Mouse (Mus musculus) thymus, postnatal 36 days (tissue): ENCODE data around the gene Sytl1.
A peak's percentile ranks its signal among the peaks of the same experiment; 100 is the strongest.

ENCODE experiments used
- DNase-seq, 2 experiments: peaks; one replicate each; pipeline ENCODE4 v3.0.0; 2022; ENCODE audit warnings: mixed read lengths in 2 of 2

The Sytl1 gene

DNA sequence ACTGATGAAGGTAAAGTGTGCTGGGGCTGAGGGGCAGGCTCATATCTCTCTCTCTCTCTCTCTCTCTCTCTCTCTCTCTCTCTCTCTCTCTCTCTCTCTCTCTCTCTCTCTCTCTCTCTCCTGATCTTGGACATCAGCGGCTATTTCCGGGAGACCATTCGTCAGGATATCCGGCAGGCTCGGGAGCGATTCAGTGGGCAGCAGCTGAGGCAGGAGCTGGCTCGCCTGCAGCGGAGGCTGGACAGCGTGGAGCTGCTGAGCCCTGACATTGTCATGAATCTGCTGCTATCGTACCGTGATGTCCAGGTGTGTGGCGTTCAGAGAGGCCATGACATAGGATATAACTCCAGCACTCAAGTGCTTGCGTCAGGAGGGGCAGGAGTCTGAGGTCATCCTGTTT is 19.4 kb downstream of the Sytl1 start:
- no peak for DNase-seq

DNA sequence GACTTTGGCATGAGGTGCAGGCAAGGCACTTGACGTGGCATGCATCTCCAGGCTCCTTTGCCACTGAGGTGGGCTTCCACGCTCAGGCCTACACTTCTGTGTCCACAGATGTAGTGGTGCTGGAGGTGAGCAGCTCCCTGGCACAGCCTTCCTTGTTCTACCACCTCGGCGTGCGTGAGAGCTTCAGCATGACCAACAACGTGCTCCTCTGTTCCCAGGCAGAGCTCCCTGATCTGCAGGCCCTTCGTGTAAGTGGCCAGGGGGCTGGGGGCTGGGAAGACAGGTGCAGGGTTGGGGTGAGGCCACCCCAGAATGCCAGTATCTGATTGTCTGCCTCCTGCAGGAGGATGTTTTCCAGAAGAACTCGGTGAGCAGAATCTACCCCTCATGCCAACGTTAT is 20.2 kb downstream of the Sytl1 start:
- DNase-seq, result no peak

DNA sequence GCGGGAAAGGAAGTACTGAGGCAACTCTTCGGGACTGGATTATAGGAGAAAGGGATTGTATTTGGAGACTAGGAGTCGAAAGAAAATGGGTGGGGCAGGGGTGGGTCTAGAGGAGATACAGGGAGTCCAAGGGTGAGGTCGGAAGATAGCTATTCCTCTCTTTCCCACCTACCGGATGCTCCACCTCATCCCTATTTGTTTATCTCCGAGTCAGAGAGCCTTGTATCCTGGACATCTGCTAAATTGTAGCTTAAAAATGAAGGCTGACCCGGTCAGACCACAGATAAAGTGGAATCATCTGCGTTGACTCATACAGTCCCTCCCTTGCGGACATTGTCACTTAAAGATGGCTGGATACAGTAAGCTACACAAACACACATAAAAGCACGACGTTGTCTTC is 21.0 kb downstream of the Sytl1 start:
- no peak for DNase-seq

DNA sequence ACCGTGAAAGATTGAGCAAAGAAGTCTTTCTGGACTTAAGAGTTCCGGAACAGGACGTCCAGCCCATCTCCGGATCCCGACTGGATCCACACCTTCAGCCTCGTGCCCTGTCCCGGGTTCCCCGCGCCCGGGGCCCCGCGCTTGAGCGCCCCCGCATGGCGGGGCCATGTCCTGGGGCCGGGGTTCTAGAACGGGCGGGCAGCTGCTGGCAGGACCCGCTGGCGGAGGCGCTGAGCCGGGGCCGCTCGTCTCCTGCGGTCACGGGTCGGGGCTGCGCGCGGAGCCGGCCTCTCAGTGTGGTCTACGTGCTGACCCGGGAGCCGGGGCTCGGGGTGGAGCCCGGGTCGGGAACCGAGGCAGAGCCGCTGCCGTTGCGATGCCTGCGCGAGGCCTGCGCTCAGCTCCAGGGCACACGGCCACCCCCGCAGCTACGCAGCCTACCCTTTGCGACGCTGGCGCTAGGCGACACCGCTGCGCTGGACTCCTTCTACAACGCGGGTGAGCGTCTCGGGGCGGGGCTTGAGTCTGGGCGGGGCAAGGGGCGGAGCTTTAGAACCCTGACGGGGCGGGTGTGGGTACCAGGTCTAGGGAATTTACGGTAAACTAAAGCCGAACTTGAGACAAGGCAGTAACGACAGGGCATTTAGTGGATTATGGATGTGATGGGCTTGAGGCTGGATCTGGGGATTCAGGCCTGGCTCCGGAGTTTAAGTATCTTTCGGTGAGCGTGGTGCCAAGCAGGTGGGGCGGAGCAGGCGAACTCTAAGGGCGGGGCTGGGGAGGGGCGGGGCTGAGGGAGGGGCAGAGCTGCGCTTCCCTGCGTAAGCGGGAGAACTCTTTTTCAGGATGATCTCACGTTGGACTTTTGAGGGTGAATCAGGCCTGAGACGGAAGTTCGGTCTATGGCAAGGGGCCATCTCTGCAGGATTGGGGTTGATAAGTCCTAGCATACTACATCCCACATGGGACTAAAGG is 21.7 kb downstream of the Sytl1 start:
- peak; percentile 90 to 93 for DNase-seq

DNA sequence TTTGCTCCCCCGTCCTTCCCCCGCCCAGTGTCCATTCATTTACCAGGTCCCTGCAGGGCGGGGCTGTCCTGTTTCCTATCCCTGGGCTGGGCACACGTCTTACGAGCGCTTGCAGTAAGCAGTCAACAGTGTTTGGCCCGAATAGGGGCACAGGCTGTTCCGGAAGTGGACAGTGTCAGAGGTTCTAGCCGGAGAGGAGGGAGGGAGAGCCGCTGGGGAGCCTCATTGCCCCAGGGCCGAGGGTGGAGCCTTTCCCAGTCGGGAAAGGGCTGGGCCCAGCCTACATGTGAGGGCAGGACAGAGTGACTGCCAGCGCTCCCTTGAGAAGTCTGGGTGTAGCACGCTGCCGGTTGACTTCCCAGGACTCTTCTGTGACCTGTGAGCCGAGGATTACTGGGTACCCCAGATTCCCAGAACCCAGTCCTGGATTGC is 22.4 kb downstream of the Sytl1 start, which contains the start of gene Map3k6:
TSS of gene Map3k6 (plus strand) at position 329 of the 432 bp plus-strand sequence.
- peak; percentile 19 to 42 for DNase-seq

DNA sequence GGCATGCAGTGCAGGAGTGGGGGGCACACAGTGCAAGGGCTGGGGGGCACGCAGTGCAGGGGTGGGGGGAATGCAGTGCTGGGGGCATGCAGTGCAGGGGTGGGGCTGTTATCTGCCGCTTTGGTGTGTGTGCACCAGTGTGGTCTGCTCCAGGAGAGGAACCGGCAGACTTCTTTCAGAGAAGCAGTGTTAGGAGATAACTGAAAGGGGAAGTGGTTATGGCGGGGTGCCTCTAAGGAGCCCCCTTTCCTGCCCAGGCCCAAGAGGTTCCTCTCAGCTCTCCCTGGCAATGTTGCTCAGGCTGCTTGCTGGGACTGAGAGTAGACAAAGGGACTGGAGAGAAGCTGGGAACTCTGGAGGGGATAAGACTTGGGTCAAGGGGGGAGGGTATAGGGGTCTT is 25.0 kb downstream of the Sytl1 start:
- DNase-seq, result peak; percentile 47 to 71

DNA sequence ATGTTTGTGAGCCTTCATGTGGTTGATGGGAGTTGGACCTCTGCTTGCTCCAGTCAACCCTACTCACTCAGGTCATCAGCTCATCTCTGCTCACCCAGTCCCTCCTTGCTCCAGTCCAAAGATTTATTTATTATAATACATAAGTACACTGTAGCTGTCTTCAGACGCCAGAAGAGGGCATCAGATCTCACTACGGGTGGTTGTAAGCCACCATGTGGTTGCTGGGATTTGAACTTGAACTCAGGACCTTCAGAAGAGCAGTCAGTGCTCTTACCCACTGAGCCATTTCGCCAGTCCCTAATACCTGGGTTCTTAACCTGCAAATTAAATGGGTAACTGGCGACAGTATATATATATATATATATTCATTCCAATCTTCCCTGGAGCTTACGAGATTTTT is 27.5 kb downstream of the Sytl1 start:
- DNase-seq, result no peak

DNA sequence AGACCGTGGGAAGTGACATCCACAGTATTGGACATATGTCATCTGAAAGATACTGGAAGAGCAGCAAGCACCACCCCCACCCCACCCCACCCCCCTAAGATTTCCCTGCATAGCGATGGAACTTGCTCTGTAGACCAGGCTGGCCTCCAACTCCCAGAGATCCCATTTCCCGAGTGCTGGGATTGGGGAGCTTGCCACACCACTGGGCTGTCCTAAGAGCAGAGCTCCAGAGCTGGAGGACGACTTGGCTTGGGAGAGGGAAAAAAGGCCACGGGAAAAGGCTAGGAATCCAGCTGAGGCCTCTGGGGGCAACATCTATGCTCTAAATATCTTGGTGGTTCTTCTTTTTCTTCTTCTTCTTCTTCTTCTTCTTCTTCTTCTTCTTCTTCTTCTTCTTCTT is 28.1 kb downstream of the Sytl1 start:
- no peak for DNase-seq

DNA sequence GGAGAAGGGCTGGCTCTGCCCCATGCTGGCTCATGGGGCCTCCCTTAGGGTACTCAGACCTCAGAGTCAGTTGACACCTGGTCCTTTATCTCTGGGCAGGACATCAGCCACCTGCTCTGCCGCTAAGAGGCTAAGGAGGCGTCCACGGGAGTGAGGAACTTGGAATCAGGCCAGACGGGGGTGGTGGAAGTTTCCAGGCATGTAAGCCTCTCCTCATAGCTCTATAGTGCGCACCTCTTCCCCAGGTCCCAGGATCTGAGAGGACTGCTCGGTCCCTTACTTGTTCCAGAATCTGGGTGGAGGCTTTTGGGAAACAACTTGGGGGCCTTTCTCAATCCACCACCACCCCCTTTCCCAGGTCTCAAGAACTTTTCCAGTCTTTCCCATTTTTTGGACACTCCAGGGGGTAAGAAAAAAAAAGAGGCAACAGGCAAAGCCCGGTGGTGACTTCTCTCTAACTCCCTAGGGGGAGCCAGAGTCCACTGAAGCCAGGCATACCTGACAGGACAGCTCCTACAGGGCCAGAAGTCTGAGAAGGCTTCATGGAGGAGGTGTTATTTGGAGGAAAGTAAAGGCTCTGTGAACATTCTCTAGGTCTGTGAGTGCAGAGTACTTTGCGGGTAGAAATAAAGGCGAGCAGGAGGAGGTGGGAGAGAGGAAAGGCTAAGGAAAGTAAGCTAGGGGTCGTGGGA is 29.5 kb downstream of the Sytl1 start:
- peak; percentile 56 to 61 for DNase-seq

DNA sequence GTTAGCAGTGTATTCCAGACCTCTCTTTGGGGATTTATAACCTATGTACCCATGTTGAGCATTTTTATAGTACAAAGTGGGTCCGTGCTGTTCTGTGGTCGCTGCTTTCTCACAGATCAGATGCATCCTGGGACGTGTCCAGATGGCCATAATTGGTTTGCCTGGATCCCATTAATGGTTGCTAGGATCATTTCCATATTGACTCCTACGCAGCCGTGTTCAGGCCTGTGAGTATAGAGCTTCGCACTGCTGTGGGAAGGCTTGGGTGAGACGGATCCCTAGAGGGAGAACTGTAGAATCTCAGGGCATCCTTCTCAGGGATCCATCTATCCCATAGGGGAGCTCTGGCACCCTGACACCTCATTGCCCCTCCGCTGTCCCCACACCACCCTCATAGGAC is 33.3 kb downstream of the Sytl1 start:
- no peak for DNase-seq

DNA sequence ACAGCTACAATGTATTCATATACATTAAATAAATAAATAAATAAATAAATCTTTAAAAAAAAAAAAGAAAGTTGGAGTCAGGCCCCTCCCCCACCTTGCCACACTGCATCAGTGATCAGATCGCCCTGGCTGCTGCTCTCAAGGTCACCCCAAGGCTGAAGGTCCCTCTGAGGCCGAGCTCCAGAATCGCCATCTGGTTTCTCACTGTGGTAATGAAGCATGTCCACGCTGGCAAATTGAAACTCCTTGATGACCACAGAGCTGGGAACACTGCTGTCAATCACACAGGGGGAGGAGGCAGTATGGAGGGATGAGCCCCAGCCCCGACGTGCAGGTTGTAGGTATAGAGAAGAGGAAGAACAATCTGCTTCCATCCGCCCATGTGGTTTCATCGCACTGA is 35.3 kb downstream of the Sytl1 start:
- DNase-seq, result no peak

DNA sequence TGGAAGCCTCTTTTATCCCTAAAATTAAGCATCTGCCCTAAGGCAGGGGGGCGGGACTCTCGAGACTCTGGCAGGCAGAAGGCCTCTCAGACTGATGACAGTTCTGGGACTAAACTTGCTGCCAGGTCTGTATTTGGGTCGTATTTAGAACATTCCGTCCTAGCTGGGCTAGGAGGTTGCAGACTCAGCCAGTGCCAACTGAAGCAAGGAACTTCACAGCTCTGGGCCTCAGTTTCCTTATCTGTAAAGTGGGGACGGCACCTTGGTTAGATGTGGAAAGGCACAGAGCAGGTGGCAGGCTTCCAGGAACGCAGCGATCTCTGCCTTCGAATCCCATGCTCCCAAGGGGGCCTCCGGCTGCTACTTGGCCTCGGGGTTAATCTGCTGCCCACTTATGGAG is 36.8 kb downstream of the Sytl1 start:
- DNase-seq, result no peak

DNA sequence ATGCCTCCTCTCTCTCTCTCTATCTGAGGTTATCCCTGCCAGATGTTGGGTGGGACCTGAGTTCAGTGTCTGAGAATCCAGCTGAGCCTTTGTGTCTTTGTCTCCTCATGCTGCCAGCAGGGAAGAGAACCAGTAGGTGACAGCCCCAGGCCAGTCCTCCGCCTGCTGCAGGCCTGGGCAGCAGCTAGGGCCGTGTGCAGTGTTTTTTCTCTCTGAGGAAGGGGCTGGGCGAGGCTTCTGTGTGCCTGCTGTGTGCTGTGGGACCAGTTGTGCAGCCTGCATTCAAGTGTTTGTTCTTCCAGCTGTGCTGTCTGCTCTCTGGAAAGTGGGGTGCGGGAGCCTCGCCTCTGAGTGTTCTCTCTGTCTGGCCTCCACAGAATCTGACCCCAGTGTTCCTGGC is 39.0 kb downstream of the Sytl1 start:
- no peak for DNase-seq

DNA sequence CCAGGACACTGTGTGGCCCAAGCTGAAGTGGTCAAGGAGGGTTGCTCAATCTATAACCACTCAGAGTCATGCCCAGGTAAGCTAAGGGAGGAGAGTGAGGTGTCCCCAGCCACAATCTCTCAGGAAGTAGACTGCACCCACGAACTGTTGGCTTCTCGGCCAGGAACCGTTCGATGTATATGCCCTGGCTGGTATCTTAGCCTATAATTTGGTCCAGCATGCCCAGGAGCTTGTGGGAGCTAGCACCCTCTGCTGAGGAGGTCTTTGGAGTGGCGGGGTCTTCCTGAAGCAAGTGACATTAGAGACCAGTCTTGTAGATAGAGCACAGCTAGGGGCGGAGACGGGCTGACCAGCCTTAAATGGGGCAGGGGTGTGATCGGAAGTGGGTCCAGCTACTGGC is 41.2 kb downstream of the Sytl1 start:
- DNase-seq, result no peak

DNA sequence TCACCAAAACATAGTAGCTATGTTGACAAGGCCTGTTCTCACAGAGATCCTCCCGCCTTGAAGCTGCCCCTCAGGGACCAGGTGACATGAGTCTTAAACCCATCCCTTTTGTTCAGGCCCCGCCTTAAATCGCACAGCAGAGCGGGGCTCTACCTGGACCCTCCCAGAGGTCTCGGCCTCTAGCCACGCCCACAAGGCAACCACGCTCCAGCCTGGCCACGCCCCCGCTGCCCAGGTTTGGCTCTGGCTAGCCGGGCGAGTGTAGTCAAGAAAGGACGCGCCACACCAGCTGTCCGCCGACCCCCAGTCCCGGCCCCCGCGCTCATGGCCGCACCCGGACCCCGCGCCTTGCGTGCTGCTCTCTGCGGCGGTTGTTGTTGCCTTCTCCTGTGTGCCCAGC is 42.3 kb downstream of the Sytl1 start:
- DNase-seq, result peak in 1 of 2 experiments; percentile 38

DNA sequence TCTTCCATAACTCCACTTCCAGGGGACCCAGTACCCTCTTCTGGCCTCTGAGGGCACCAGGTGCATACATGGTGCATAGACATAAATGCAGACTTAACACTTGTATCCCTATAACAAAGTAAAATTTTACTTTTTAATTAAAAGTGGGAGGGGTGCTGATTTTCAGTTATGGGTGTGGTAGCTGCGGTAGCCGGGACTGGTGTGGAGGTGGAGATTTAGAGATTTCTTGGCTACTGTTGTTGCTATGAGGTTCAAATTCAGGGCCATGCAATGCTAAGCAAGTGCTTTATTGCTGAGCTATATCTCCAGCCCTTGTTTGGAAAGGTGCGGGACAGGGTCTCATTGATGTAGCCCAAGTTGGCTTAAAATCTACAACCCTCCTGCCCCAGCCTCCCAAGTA is 44.2 kb downstream of the Sytl1 start:
- DNase-seq, result no peak

DNA sequence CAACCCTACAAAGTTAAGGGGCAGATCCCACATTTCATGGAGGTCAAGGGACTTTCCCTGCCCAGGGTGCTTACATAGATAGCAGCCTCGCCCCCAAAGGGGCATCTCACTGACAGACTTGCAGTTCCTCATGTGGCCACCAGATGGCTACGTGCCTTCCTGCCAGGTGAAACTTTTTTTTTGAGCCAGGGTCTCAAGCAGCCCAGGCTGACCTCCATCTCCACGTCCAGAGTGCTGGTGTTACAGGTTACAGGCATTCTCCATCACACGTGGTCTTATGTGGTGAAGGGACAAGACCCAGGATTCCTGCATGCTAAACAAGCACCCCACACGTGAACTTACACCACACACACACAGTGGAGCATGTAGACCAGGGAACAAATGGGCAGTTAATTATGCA is 45.3 kb downstream of the Sytl1 start:
- DNase-seq, result peak; percentile 71 to 73

DNA sequence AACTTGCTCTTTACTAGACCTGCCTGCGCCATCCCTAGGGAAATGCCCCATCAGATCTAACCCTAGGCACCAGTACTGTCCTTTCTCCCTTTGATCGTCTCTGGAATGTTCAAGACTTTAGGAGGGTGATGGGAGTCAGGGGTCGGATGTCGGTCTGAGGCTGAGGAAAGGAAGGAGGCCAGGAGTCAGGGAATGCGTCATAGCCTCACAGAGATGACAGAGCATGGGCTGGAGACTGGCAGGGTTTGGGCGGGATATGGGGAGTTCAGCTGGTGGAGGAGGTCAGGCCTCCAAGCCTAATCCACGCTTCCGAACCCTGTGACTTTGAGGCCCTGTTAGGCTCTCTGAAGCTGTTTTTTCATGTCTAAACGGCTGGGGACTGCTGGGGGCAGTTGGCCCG is 49.3 kb downstream of the Sytl1 start:
- DNase-seq, result no peak

DNA sequence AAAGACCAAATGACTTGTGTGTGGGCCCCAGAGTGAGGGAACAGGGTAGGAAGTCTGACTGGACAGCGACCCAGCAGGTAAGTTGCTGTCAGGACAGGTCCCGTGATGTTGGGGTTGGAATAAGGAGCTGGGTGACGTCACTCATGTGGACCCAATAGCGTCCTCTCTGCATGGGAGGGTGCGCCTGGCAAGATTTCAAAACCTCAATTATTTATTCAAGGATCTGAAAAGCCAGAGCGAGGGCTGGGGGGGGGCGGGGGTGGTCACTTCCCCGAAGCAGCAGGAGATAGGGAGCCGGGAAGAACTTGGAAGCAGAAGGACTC is 49.7 kb downstream of the Sytl1 start:
- DNase-seq, result no peak

DNA sequence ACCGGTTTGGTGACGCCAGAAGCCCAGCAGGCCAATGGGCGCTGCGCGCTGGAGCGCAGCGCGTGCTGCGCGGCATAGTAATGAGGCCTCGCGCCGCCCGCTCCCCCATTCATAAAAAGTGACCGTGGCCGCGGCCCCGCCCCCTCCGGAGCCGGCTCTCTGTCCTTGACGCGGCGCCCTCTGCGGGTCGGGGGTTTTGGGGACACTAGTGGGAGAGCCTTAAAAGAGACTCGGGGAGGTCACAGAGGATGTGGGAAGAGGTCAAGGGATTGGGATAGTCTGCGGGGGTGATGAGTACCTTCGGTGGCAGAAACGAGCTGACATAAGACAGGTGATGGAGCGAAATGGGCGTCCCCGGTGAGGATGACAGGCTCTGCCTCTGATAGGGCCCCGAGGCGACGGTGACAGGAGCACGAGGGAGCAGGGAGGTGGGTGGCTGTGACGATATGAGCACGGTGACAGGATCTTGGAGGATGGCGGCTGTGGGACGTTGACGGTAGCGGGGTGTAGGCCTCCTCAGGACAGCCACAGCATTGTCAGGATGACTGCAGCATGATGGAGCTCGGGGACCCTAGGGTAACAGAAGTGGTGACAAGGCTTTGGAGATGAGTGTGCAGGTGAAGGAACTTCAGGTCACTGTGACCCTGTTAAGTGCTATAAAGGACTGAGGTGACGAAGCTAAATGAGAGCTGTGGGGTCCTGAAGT is 50.2 kb downstream of the Sytl1 start:
- DNase-seq, result peak; percentile 55 to 64

DNA sequence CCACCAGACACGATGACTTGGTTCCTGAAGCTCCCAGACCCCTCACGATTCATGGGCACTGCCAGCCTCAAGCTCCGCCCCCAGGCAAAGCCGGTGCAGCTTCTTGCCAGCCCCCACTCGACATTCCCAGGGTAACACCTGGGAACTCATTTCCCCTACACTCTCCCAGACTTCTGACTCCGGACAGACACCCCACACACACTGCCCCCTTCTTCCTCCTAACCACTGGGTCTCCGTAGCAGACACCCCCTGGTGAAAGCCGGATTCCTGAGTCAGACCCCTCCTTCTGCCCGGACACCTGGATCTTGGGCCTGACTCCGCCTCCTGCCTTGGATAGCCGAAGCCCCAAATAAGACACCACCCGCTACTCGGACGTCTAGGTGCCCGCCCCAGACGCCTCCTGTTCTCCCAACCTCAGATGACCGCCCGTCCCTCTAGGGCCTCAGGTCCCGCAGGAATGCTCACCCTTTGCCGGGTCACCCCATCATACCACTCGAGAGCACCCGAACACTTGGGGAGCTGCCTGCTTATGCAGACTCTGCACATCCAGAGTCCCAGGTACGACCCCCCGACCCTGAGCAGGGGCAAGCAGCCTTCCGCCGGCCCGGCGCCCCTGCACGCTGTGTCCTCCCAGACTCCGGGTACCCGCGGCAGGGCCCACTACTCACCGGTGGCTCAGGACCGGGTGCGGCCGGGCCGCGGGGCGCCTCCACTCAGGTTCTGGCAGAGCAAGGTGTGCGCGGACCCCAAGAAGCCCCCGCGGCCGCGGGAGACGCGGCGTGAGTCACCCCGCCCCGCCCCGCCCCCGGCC is 51.0 kb downstream of the Sytl1 start, which contains the start of the genes Cd164l2 and Gpr3:
TSS of gene Cd164l2 (plus strand) at position 381 of the 811 bp plus-strand sequence.
TSS of gene Gpr3 (minus strand) at position 786 of the 811 bp plus-strand sequence.
- no peak for DNase-seq

DNA sequence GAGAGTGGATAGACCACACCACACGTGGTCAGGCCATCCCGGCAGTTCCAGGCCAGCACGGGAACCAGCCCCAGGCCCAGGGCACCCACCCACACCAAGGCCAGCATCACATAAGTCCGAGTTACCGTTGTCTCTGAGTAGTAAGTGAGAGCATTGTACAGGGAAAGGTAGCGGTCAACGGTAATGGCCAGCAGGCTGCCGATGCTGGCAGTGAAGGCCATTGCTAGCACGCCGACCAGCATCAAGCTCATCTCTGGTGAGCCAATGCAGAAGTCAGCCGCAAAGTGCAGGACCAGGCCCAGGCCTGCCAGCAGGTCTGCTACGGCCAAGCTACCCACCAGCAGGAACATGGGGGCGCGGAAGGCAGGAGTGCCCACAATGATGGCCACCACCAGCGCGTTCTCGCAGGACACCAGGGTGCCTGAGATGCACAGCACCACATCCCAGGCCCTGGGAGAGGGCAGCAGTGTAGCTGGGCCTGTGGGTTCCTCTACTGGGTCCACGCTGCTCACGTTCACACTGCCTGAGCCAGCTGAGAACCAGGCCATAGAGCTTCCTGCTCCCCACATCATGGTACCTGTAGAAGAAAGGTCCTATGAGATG is 52.0 kb downstream of the Sytl1 start:
- no peak for DNase-seq
